Mouse (Mus musculus) brain, embryonic 14.5 days (tissue): ENCODE data around the gene Fry.

Source experiments
- CTCF ChIP-seq: fragments of 200-500 bp; IDR thresholded peaks from 2 replicates; pipeline ENCODE4 v1.5.1; 2012; ENCODE audit warnings: inconsistent platforms, mild to moderate bottlenecking, moderate library complexity, borderline replicate concordance; ENCODE audit not compliant: insufficient read depth, insufficient read length; ENCODE audit errors: extremely low read depth
- POLR2A ChIP-seq: fragments of 200-500 bp; IDR thresholded peaks from 2 replicates; pipeline ENCODE4 v1.6.1; 2012; ENCODE audit warnings: mild to moderate bottlenecking, inconsistent platforms, borderline replicate concordance; ENCODE audit not compliant: poor library complexity, insufficient read depth, insufficient read length, severe bottlenecking; ENCODE audit errors: extremely low read depth

DNA sequence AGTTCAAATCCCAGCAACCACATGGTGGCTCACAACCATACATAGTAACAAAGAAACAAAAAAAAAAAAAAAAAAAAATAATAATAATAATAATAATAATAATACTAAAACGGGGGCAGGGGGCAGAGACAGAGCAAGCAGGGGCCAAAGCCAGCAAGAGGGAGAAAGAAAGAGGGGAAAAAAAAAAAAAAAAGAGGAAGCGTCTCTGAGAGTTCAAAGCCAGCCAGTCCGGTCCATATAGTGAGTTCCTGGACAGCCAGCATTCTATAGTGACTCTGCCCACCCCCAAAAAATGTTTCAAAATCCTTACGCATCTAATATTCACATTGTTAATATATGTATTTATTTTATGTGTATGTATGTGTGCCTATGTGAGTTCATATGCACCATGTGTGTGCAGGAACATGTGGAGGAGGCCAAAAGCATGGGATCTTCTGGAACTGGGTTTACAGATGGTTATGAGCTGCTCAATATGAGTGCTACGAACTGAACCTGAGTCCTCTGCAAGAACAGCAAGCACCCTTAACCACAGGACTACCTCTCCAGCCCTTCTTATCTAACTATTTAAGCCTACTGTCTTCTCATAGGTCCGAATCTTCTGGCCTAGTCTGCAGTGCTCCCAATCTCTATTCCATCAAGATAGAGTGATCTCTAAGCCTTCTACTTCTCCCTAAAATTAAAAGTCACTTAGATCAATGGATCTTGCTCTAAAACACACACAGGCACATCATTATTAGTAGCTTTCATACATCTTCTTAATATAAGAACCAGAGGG is 392.2 kb downstream of the Fry start:
- no peak for TF ChIP-seq CTCF
- no peak for TF ChIP-seq POLR2A
